ENCODE assay signal across 22 mouse cellular contexts in genomic region chr1:153894201-153894893, GRCm38 (mm10). TPM values are rescaled to one million over a fixed set of nuclear protein-coding genes. Genes with fewer than 3 reads are reported as not detected.
DNase-seq lines count a peak whose midpoint lies in the region; ATAC-seq and TF ChIP-seq lines count a peak whose summit lies in the region.
"Had no signal": no experiment of that assay in that cellular context is flagged by ENCODE, and none has a peak within 500 bp of the region (broad histone marks: within the 10 kb centered on the region; RNA-seq: fewer than 3 reads in every experiment).

No protein-coding gene starts in this region.

- H3K4me2 ChIP-seq in hindbrain, postnatal 0 days (ENCODE audit: low read depth, low read length): no peak overlapping the region
- H3K4me2 ChIP-seq in midbrain, embryonic 14.5 days (ENCODE audit: low read length): no peak overlapping the region
- no peak overlapping the region for H3K4me2 ChIP-seq in midbrain, embryonic 16.5 days (ENCODE audit: low read length)
- H3K4me2 ChIP-seq in stomach, postnatal 0 days (replicated peaks; ENCODE audit: low read depth): no peak overlapping the region
- H3K4me2 ChIP-seq: forebrain, embryonic 13.5 days; heart, embryonic 13.5 days; intestine, embryonic 15.5 days; limb, embryonic 12.5 days; midbrain, embryonic 12.5 days had no signal

- TF ChIP-seq EP300 in stomach, postnatal 0 days (optimal IDR thresholded peaks at IDR 0.05): no peak

- no peaks in the 10 kb centered on the region for H3K9me3 ChIP-seq in hindbrain, postnatal 0 days (ENCODE audit: low read length)
- no peaks in the 10 kb centered on the region for H3K9me3 ChIP-seq in hindbrain, embryonic 10.5 days
- no peaks in the 10 kb centered on the region for H3K9me3 ChIP-seq in midbrain, embryonic 14.5 days (ENCODE audit: control insufficient read depth, low read length)
- H3K9me3 ChIP-seq in midbrain, embryonic 16.5 days (replicated peaks; ENCODE audit: control insufficient read depth, low read length, poor library complexity, severe bottlenecking): no peaks in the 10 kb centered on the region
- no peaks in the 10 kb centered on the region for H3K9me3 ChIP-seq in stomach, postnatal 0 days (ENCODE audit: control insufficient read depth, low read length)
- H3K9me3 ChIP-seq: forebrain, embryonic 13.5 days; heart, embryonic 13.5 days; intestine, embryonic 15.5 days; limb, embryonic 12.5 days; midbrain, embryonic 12.5 days had no signal

- no peak for TF ChIP-seq CTCF in hindbrain, postnatal 0 days (IDR thresholded peaks at IDR 0.05; ENCODE audit: low read depth)
- TF ChIP-seq CTCF in stomach, postnatal 0 days (IDR thresholded peaks at IDR 0.05; ENCODE audit: low read depth): no peak

- DNase-seq in frontal cortex, postnatal 14 days (ENCODE audit: low spot score in 2 of 2): no peak
- DNase-seq in hindbrain, postnatal 0 days (ENCODE audit: low spot score): no peak
- DNase-seq in hindbrain, embryonic 10.5 days (ENCODE audit: low spot score): no peak
- DNase-seq in midbrain, embryonic 14.5 days: peak; percentile 24
- DNase-seq in stomach, postnatal 0 days (ENCODE audit: low spot score): no peak
- no peak for DNase-seq in left cerebral cortex, adult 18-20 months (ENCODE audit: low spot score in 2 of 2)

- ATAC-seq in frontal cortex, adult (ENCODE audit: low TSS enrichment): peak; percentile 16; the same call in 1 of the 2 replicates
- no peak for ATAC-seq in hindbrain, postnatal 0 days
- no peak for ATAC-seq in midbrain, embryonic 14.5 days (ENCODE audit: low FRiP score, low TSS enrichment)
- ATAC-seq in midbrain, embryonic 16.5 days: no peak
- no peak for ATAC-seq in stomach, postnatal 0 days (ENCODE audit: low FRiP score, low TSS enrichment)
- ATAC-seq: intestine, embryonic 15.5 days had no signal

- no peaks in the 10 kb centered on the region for H3K36me3 ChIP-seq in hindbrain, postnatal 0 days (ENCODE audit: insufficient read depth, low read length)
- H3K36me3 ChIP-seq in hindbrain, embryonic 10.5 days: no peaks in the 10 kb centered on the region
- no peaks in the 10 kb centered on the region for H3K36me3 ChIP-seq in midbrain, embryonic 14.5 days (ENCODE audit: control insufficient read depth, insufficient read depth, low read length)
- no peaks in the 10 kb centered on the region for H3K36me3 ChIP-seq in midbrain, embryonic 16.5 days (ENCODE audit: control insufficient read depth, insufficient read depth, low read length)
- no peaks in the 10 kb centered on the region for H3K36me3 ChIP-seq in stomach, postnatal 0 days (ENCODE audit: control insufficient read depth, insufficient read depth, low read length)
- H3K36me3 ChIP-seq: heart, embryonic 13.5 days; intestine, embryonic 15.5 days; limb, embryonic 12.5 days; midbrain, embryonic 12.5 days had no signal

- no peaks in the 10 kb centered on the region for H3K4me1 ChIP-seq in hindbrain, postnatal 0 days (ENCODE audit: insufficient read depth, low read length)
- H3K4me1 ChIP-seq in hindbrain, embryonic 10.5 days (replicated peaks): peaks cover 11% of the 10 kb centered on the region; the same call in 1 of the 2 replicates
- peaks cover 9% of the 10 kb centered on the region; the same call in 1 of the 2 replicates for H3K4me1 ChIP-seq in midbrain, embryonic 14.5 days (ENCODE audit: control insufficient read depth, insufficient read depth, low read length)
- peaks cover 2% of the 10 kb centered on the region; the same call in 1 of the 2 replicates for H3K4me1 ChIP-seq in midbrain, embryonic 16.5 days (ENCODE audit: control insufficient read depth, insufficient read depth, low read length)
- H3K4me1 ChIP-seq in stomach, postnatal 0 days (replicated peaks; ENCODE audit: control insufficient read depth, insufficient read depth): peaks cover 3% of the 10 kb centered on the region; the same call in 1 of the 2 replicates

- no peak overlapping the region for H3K9ac ChIP-seq in hindbrain, postnatal 0 days (replicated peaks; ENCODE audit: low read length)
- H3K9ac ChIP-seq in midbrain, embryonic 14.5 days (replicated peaks; ENCODE audit: low read length): no peak overlapping the region
- H3K9ac ChIP-seq in midbrain, embryonic 16.5 days (ENCODE audit: low read depth, low read length): no peak overlapping the region
- H3K9ac ChIP-seq in stomach, postnatal 0 days (ENCODE audit: low read length): no peak overlapping the region
- H3K9ac ChIP-seq: forebrain, embryonic 13.5 days; heart, embryonic 13.5 days; intestine, embryonic 15.5 days; limb, embryonic 12.5 days; liver, embryonic 14.5 days; midbrain, embryonic 12.5 days had no signal

- no peaks in the 10 kb centered on the region for H3K27me3 ChIP-seq in hindbrain, postnatal 0 days (ENCODE audit: insufficient read depth, low read length)
- 0 out of 2 replicates have a peak, but pooled peaks cover 5% of the 10 kb centered on the region for H3K27me3 ChIP-seq in hindbrain, embryonic 10.5 days (ENCODE audit: insufficient read depth, poor library complexity, severe bottlenecking)
- H3K27me3 ChIP-seq in midbrain, embryonic 14.5 days (ENCODE audit: control insufficient read depth, insufficient read depth, low read length): no peaks in the 10 kb centered on the region
- H3K27me3 ChIP-seq in midbrain, embryonic 16.5 days (ENCODE audit: control insufficient read depth, insufficient read depth, low read depth, low read length): peaks cover 4% of the 10 kb centered on the region; the same call in 1 of the 2 replicates
- H3K27me3 ChIP-seq in stomach, postnatal 0 days (ENCODE audit: control insufficient read depth, insufficient read depth, low read length): no peaks in the 10 kb centered on the region
- H3K27me3 ChIP-seq: forebrain, embryonic 13.5 days; intestine, embryonic 15.5 days had no signal

- WGBS in hindbrain, postnatal 0 days: 44% methylated on average over 8 of the region's 8 CpGs
- 66% methylated on average over 8 of the region's 8 CpGs for WGBS in hindbrain, embryonic 10.5 days
- WGBS in midbrain, embryonic 14.5 days: 63% methylated on average over 8 of the region's 8 CpGs
- WGBS in midbrain, embryonic 16.5 days: 64% methylated on average over 8 of the region's 8 CpGs
- WGBS in stomach, postnatal 0 days: 38% methylated on average over 8 of the region's 8 CpGs

- peak overlapping the region; percentile 54; the same call in 1 of the 2 replicates for H3K27ac ChIP-seq in hindbrain, postnatal 0 days
- no peak overlapping the region for H3K27ac ChIP-seq in hindbrain, embryonic 10.5 days
- no peak overlapping the region for H3K27ac ChIP-seq in midbrain, embryonic 14.5 days (replicated peaks; ENCODE audit: low read depth, low read length)
- no peak overlapping the region for H3K27ac ChIP-seq in midbrain, embryonic 16.5 days (ENCODE audit: low read length)
- H3K27ac ChIP-seq in stomach, postnatal 0 days (replicated peaks): peak overlapping the region; percentile 45; the same call in 1 of the 2 replicates
- H3K27ac ChIP-seq: forebrain, embryonic 13.5 days; heart, embryonic 13.5 days; intestine, embryonic 15.5 days; limb, embryonic 12.5 days; liver, embryonic 14.5 days; macrophage; midbrain, embryonic 12.5 days had no signal

- no peak overlapping the region for H3K4me3 ChIP-seq in hindbrain, postnatal 0 days (ENCODE audit: low read length)
- no peak overlapping the region for H3K4me3 ChIP-seq in hindbrain, embryonic 10.5 days
- H3K4me3 ChIP-seq in midbrain, embryonic 14.5 days (replicated peaks; ENCODE audit: low read depth, low read length): no peak overlapping the region
- no peak overlapping the region for H3K4me3 ChIP-seq in midbrain, embryonic 16.5 days (ENCODE audit: low read depth, low read length)
- no peak overlapping the region for H3K4me3 ChIP-seq in stomach, postnatal 0 days (ENCODE audit: low read depth, low read length)
- H3K4me3 ChIP-seq: forebrain, embryonic 13.5 days; heart, embryonic 13.5 days; intestine, embryonic 15.5 days; limb, embryonic 12.5 days; midbrain, embryonic 12.5 days; myocyte had no signal

RNA-seq across cellular contexts. Expression of gene Teddm1a, which starts 2.8 kb away (rescaled TPM):
- not detected in 2 replicates for total RNA-seq in hindbrain, postnatal 0 days (2014; rRNA removed)
- polyA plus RNA-seq in hindbrain, postnatal 0 days (2015; fragmentation: Nextera tagmentation; extraction: Ambion mirVana): not detected in 2 replicates
- not detected in 2 replicates for polyA plus RNA-seq in hindbrain, embryonic 10.5 days (2016; fragmentation: Nextera tagmentation; extraction: Ambion mirVana)
- polyA plus RNA-seq in midbrain, embryonic 14.5 days (2014; fragmentation: Nextera tagmentation; extraction: Ambion mirVana): not detected in 2 replicates
- polyA plus RNA-seq in midbrain, embryonic 16.5 days (2015; fragmentation: Nextera tagmentation; extraction: Ambion mirVana): not detected in 2 replicates
- not detected in 2 replicates for polyA plus RNA-seq in stomach, postnatal 0 days (2015; fragmentation: Nextera tagmentation; extraction: Ambion mirVana)
- not detected for total RNA-seq in left cerebral cortex, adult 18-20 months (2021)
- total RNA-seq: adrenal gland, adult 2 months; hematopoietic stem cell, adult 5-6 weeks; layer of hippocampus, postnatal 10 days had no signal
- polyA plus RNA-seq: adrenal gland, adult 2 months; forebrain, embryonic 13.5 days; heart, embryonic 13.5 days; intestine, embryonic 15.5 days; limb, embryonic 12.5 days; liver, embryonic 14.5 days; macrophage; midbrain, embryonic 12.5 days; myocyte; neural tube, embryonic 14.5 days; small intestine, adult 2 months had no signal

RNA-seq across cellular contexts. Expression of gene Glul, which starts 5.4 kb away (rescaled TPM):
- total RNA-seq in hindbrain, postnatal 0 days (2014; rRNA removed): 416 and 422 TPM in 2 replicates
- polyA plus RNA-seq in hindbrain, postnatal 0 days (2015; fragmentation: Nextera tagmentation; extraction: Ambion mirVana): 308 and 349 TPM in 2 replicates
- 128 and 133 TPM in 2 replicates for polyA plus RNA-seq in hindbrain, embryonic 10.5 days (2016; fragmentation: Nextera tagmentation; extraction: Ambion mirVana)
- 130 and 155 TPM in 2 replicates for polyA plus RNA-seq in midbrain, embryonic 14.5 days (2014; fragmentation: Nextera tagmentation; extraction: Ambion mirVana)
- 145 and 159 TPM in 2 replicates for polyA plus RNA-seq in midbrain, embryonic 16.5 days (2015; fragmentation: Nextera tagmentation; extraction: Ambion mirVana)
- polyA plus RNA-seq in stomach, postnatal 0 days (2015; fragmentation: Nextera tagmentation; extraction: Ambion mirVana): 330 and 353 TPM in 2 replicates
- 1,000 to 10,000 TPM; 1,798 to 1,811 TPM for total RNA-seq in left cerebral cortex, adult 18-20 months (2021)

RNA-seq across cellular contexts. Expression of gene Teddm2, which starts 5.7 kb away (rescaled TPM):
- total RNA-seq in hindbrain, postnatal 0 days (2014; rRNA removed): 0.72 and 1.6 TPM in 2 replicates
- 1.4 and 1.6 TPM in 2 replicates for polyA plus RNA-seq in hindbrain, postnatal 0 days (2015; fragmentation: Nextera tagmentation; extraction: Ambion mirVana)
- polyA plus RNA-seq in hindbrain, embryonic 10.5 days (2016; fragmentation: Nextera tagmentation; extraction: Ambion mirVana): 0.46 and 0.56 TPM in 2 replicates
- 0.80 and 0.94 TPM in 2 replicates for polyA plus RNA-seq in midbrain, embryonic 14.5 days (2014; fragmentation: Nextera tagmentation; extraction: Ambion mirVana)
- polyA plus RNA-seq in midbrain, embryonic 16.5 days (2015; fragmentation: Nextera tagmentation; extraction: Ambion mirVana): 0.96 and 1.3 TPM in 2 replicates
- 0.80 and 0.85 TPM in 2 replicates for polyA plus RNA-seq in stomach, postnatal 0 days (2015; fragmentation: Nextera tagmentation; extraction: Ambion mirVana)
- total RNA-seq in left cerebral cortex, adult 18-20 months (2021): 1 to 10 TPM; 3.3 to 3.4 TPM

RNA-seq across cellular contexts. Expression of gene Teddm1b, which starts 20.2 kb away (rescaled TPM):
- total RNA-seq in hindbrain, postnatal 0 days (2014; rRNA removed): not detected in 2 replicates
- 0.11 and 0.23 TPM in 2 replicates for polyA plus RNA-seq in hindbrain, postnatal 0 days (2015; fragmentation: Nextera tagmentation; extraction: Ambion mirVana)
- 0.56 and 0.58 TPM in 2 replicates for polyA plus RNA-seq in hindbrain, embryonic 10.5 days (2016; fragmentation: Nextera tagmentation; extraction: Ambion mirVana)
- polyA plus RNA-seq in midbrain, embryonic 14.5 days (2014; fragmentation: Nextera tagmentation; extraction: Ambion mirVana): 0.50 and 0.55 TPM in 2 replicates
- 0.28 and 0.35 TPM in 2 replicates for polyA plus RNA-seq in midbrain, embryonic 16.5 days (2015; fragmentation: Nextera tagmentation; extraction: Ambion mirVana)
- 0.07 and 0.11 TPM in 2 replicates for polyA plus RNA-seq in stomach, postnatal 0 days (2015; fragmentation: Nextera tagmentation; extraction: Ambion mirVana)
- total RNA-seq in left cerebral cortex, adult 18-20 months (2021): not detected
- total RNA-seq: adrenal gland, adult 2 months; hematopoietic stem cell, adult 5-6 weeks; layer of hippocampus, postnatal 10 days had no signal
- polyA plus RNA-seq: adrenal gland, adult 2 months; large intestine, adult 2 months; macrophage; small intestine, adult 2 months had no signal

RNA-seq across cellular contexts. Expression of gene Rgsl1, which starts 50.4 kb away (rescaled TPM):
- total RNA-seq in hindbrain, postnatal 0 days (2014; rRNA removed): 0.14 and 0.37 TPM in 2 replicates
- polyA plus RNA-seq in hindbrain, postnatal 0 days (2015; fragmentation: Nextera tagmentation; extraction: Ambion mirVana): 0.31 and 0.37 TPM in 2 replicates
- polyA plus RNA-seq in hindbrain, embryonic 10.5 days (2016; fragmentation: Nextera tagmentation; extraction: Ambion mirVana): 0.10 TPM in 1 of 2 replicates, not detected in the other
- 0.15 and 0.20 TPM in 2 replicates for polyA plus RNA-seq in midbrain, embryonic 14.5 days (2014; fragmentation: Nextera tagmentation; extraction: Ambion mirVana)
- polyA plus RNA-seq in midbrain, embryonic 16.5 days (2015; fragmentation: Nextera tagmentation; extraction: Ambion mirVana): 0.10 and 0.19 TPM in 2 replicates
- polyA plus RNA-seq in stomach, postnatal 0 days (2015; fragmentation: Nextera tagmentation; extraction: Ambion mirVana): 0.05 and 0.12 TPM in 2 replicates
- 1 to 10 TPM; 1.7 to 1.9 TPM for total RNA-seq in left cerebral cortex, adult 18-20 months (2021)
- total RNA-seq: hematopoietic stem cell, adult 5-6 weeks had no signal
- polyA plus RNA-seq: heart, embryonic 13.5 days; intestine, embryonic 15.5 days; limb, embryonic 12.5 days; midbrain, embryonic 12.5 days; myocyte; small intestine, adult 2 months had no signal

Comparison
In these comparisons a context has a peak if more than half of its experiments do, and no peak if none do; other contexts are left out.
1. H3K27ac ChIP-seq: peak in hindbrain, postnatal 0 days (single experiment) and stomach, postnatal 0 days (single experiment); none in hindbrain, embryonic 10.5 days (single experiment), midbrain, embryonic 14.5 days (single experiment) and midbrain, embryonic 16.5 days (single experiment).